In the genomic region with DNA sequence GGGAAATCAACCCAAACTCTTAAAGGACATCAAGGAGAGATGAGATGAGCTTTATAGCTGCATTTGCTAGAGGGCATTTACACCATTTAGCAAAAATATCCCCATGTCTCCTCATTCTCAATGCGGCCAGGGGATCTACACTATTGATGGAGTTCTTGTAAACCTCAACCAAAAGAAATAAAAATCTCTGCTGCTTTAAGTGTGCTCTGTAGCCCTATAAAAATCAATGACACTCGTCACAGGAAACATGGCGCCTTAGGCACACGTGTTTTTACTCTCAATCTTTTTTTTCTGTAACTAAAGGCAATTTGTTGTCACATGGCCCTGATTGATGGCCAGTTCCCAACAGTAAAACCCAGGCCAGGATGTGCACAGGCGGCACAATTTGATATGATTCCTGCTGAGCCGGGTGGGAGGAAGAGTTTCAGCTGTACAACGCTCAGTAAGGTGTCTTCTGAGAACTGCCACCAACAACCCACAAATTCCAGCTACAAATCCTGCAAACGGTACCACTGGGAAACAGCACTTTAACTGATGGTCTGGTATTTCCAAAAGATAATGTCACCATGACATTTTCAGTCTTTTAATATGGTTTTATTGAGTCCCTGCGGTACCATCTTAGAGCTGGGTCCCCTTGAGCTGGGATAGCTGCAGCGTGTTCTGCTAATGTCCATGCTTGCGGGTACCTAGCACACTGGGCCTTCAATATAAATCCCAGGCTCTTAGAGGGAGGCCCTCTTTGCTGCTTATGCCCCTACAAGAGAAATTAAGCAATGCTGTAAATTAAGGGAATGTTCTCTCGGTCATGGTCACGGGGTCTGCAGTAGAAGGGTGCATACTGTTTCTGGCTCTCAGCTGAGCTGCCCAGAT, we compare ENCODE assay signal across 28 mouse cellular contexts.
DNase-seq lines count a peak whose midpoint lies in the region; ATAC-seq lines count a peak whose summit lies in the region.
"Had no signal": no experiment of that assay in that cellular context is flagged by ENCODE, and none has a peak within 500 bp of the region (broad histone marks: within the 10 kb centered on the region; RNA-seq: fewer than 3 reads in every experiment).

No protein-coding gene starts in this region.

- H3K36me3 ChIP-seq in hindbrain, embryonic 15.5 days, result no peaks in the 10 kb centered on the region
- H3K36me3 ChIP-seq in hindbrain, embryonic 14.5 days (replicated peaks; ENCODE audit: control insufficient read depth, insufficient read depth), result no peaks in the 10 kb centered on the region
- no peaks in the 10 kb centered on the region for H3K36me3 ChIP-seq in neural tube, embryonic 15.5 days
- H3K36me3 ChIP-seq: embryonic facial prominence, embryonic 12.5 days; liver, embryonic 12.5 days; midbrain, embryonic 15.5 days had no signal

- no peak for DNase-seq in hindbrain, embryonic 14.5 days (ENCODE audit: low spot score)
- DNase-seq in embryo, embryonic 11 days, result peak; percentile 24
- peak; percentile 55 for DNase-seq in mesoderm, embryonic 11.5 days (ENCODE audit: low read depth, low spot score)
- no peak for DNase-seq in kidney, adult 9 months
- DNase-seq in ovary, postnatal 14 days (ENCODE audit: low spot score), result no peak
- DNase-seq: adrenal gland, postnatal 10 days; cerebellum, adult 8-10 months; cerebellum, postnatal 36 days; gastrocnemius, adult 2 months; gastrocnemius, postnatal 36 days; kidney, adult 8-10 months; kidney, postnatal 10 days; layer of hippocampus, adult 9-11 months; liver, postnatal 0 days; lung, postnatal 36 days; right cerebral cortex, adult 18-20 months; spleen, adult 18-20 months; thymus, adult 18-20 months; thymus, postnatal 25 days had no signal

- ATAC-seq in hindbrain, embryonic 15.5 days (ENCODE audit: low FRiP score, low read depth), result 0 out of 2 replicates have a peak, but pooled peaks have one; percentile 63
- no peak for ATAC-seq in hindbrain, embryonic 14.5 days (ENCODE audit: low FRiP score)
- ATAC-seq in neural tube, embryonic 15.5 days (ENCODE audit: low FRiP score), result peak; percentile 79
- ATAC-seq: forebrain, embryonic 14.5 days; intestine, embryonic 16.5 days; liver, embryonic 12.5 days; liver, postnatal 0 days; midbrain, embryonic 15.5 days; Patski had no signal

- no peaks in the 10 kb centered on the region for H3K4me1 ChIP-seq in hindbrain, embryonic 15.5 days (replicated peaks)
- H3K4me1 ChIP-seq in hindbrain, embryonic 14.5 days (replicated peaks; ENCODE audit: control insufficient read depth, insufficient read depth, low read length), result no peaks in the 10 kb centered on the region
- H3K4me1 ChIP-seq in neural tube, embryonic 15.5 days, result no peaks in the 10 kb centered on the region
- H3K4me1 ChIP-seq: embryonic facial prominence, embryonic 12.5 days; liver, embryonic 12.5 days; midbrain, embryonic 15.5 days had no signal

- H3K4me2 ChIP-seq in hindbrain, embryonic 15.5 days, result no peak overlapping the region
- no peak overlapping the region for H3K4me2 ChIP-seq in hindbrain, embryonic 14.5 days (replicated peaks)
- H3K4me2 ChIP-seq in neural tube, embryonic 15.5 days, result no peak overlapping the region
- H3K4me2 ChIP-seq: embryonic facial prominence, embryonic 12.5 days; liver, embryonic 12.5 days; midbrain, embryonic 15.5 days had no signal

- H3K9me3 ChIP-seq in hindbrain, embryonic 15.5 days, result no peaks in the 10 kb centered on the region
- no peaks in the 10 kb centered on the region for H3K9me3 ChIP-seq in hindbrain, embryonic 14.5 days (ENCODE audit: control insufficient read depth, low read length)
- no peaks in the 10 kb centered on the region for H3K9me3 ChIP-seq in neural tube, embryonic 15.5 days (replicated peaks)
- H3K9me3 ChIP-seq: embryonic facial prominence, embryonic 12.5 days; liver, embryonic 12.5 days; midbrain, embryonic 15.5 days had no signal

- H3K9ac ChIP-seq in hindbrain, embryonic 15.5 days, result no peak overlapping the region
- no peak overlapping the region for H3K9ac ChIP-seq in hindbrain, embryonic 14.5 days
- no peak overlapping the region for H3K9ac ChIP-seq in neural tube, embryonic 15.5 days (replicated peaks)
- H3K9ac ChIP-seq: embryonic facial prominence, embryonic 12.5 days; liver, embryonic 12.5 days; liver, postnatal 0 days; midbrain, embryonic 15.5 days had no signal

- no peak overlapping the region for H3K4me3 ChIP-seq in hindbrain, embryonic 15.5 days
- no peak overlapping the region for H3K4me3 ChIP-seq in hindbrain, embryonic 14.5 days (replicated peaks; ENCODE audit: low read length)
- no peak overlapping the region for H3K4me3 ChIP-seq in neural tube, embryonic 15.5 days (replicated peaks)
- H3K4me3 ChIP-seq: embryonic facial prominence, embryonic 12.5 days; gastrocnemius, adult 2 months; liver, embryonic 12.5 days; midbrain, embryonic 15.5 days had no signal

- H3K27me3 ChIP-seq in hindbrain, embryonic 15.5 days, result no peaks in the 10 kb centered on the region
- H3K27me3 ChIP-seq in hindbrain, embryonic 14.5 days (ENCODE audit: control insufficient read depth, insufficient read depth, low read length), result no peaks in the 10 kb centered on the region
- H3K27me3 ChIP-seq in neural tube, embryonic 15.5 days (replicated peaks), result no peaks in the 10 kb centered on the region
- H3K27me3 ChIP-seq: embryonic facial prominence, embryonic 12.5 days; liver, embryonic 12.5 days; midbrain, embryonic 15.5 days; Patski had no signal

- H3K27ac ChIP-seq in hindbrain, embryonic 15.5 days (replicated peaks), result no peak overlapping the region
- H3K27ac ChIP-seq in hindbrain, embryonic 14.5 days, result no peak overlapping the region
- H3K27ac ChIP-seq in neural tube, embryonic 15.5 days (replicated peaks), result no peak overlapping the region
- H3K27ac ChIP-seq: embryonic facial prominence, embryonic 12.5 days; gastrocnemius, adult 2 months; liver, embryonic 12.5 days; midbrain, embryonic 15.5 days; stomach, postnatal 0 days had no signal

- 75% methylated on average over 13 of the region's 13 CpGs for WGBS in hindbrain, embryonic 15.5 days
- 79% methylated on average over 13 of the region's 13 CpGs for WGBS in hindbrain, embryonic 14.5 days
- 55% methylated on average over 13 of the region's 13 CpGs for WGBS in neural tube, embryonic 15.5 days

Comparison
In these comparisons a context has a peak if more than half of its experiments do, and no peak if none do; other contexts are left out.
1. DNase-seq: peak in embryo, embryonic 11 days (single experiment) and mesoderm, embryonic 11.5 days (single experiment); none in hindbrain, embryonic 14.5 days (single experiment), kidney, adult 9 months (single experiment) and ovary, postnatal 14 days (single experiment).